Mouse (Mus musculus) right cerebral cortex, adult 18-20 months (tissue): ENCODE measurements around the gene Plet1.

Experiments used
- DNase-seq: peaks from one replicate; pipeline ENCODE4 v3.0.0; 2022; ENCODE audit warnings: mixed read lengths

Plet1 gene

GRCm38 (mm10) chr9:50537295-50537694, 43.0 kb downstream of the Plet1 start:
- DNase-seq: no peak

- no peak for DNase-seq
Measured at GRCm38 (mm10) chr9:50540170-50540569, 45.8 kb downstream of the Plet1 start.

GRCm38 (mm10) chr9:50542401-50542800, 48.1 kb downstream of the Plet1 start:
- no peak for DNase-seq

GRCm38 (mm10) chr9:50547859-50548478, 53.6 kb downstream of the Plet1 start:
- no peak for DNase-seq

GRCm38 (mm10) chr9:50548936-50549335, 54.6 kb downstream of the Plet1 start:
- DNase-seq: no peak

GRCm38 (mm10) chr9:50552206-50552605, 57.9 kb downstream of the Plet1 start:
- no peak for DNase-seq

- DNase-seq: no peak
Measured at GRCm38 (mm10) chr9:50553547-50553946, 59.2 kb downstream of the Plet1 start.

GRCm38 (mm10) chr9:50554241-50555093, 60.1 kb downstream of the Plet1 start, which contains the start of gene Il18:
Il18 (plus strand) TSS chr9:50554827.
- peak; percentile 80 for DNase-seq

GRCm38 (mm10) chr9:50555094-50555446, 60.7 kb downstream of the Plet1 start, which contains the start of gene Bco2:
Bco2 (minus strand) TSS chr9:50555181.
- no peak for DNase-seq
